Mouse (Mus musculus) naive thymus-derived CD4-positive, alpha-beta T cell, adult 2 months (primary cell): ENCODE measurements around the gene Smarcd2.

Experiments
- DNase-seq: peaks from one replicate; pipeline ENCODE4 v3.0.0-alpha.2; 2011; ENCODE audit warnings: low read depth

Gene Smarcd2

GRCm38 (mm10) chr11:106274971-106275411, 2.2 kb upstream of the Smarcd2 start:
- peak; percentile 16 for DNase-seq

DNA sequence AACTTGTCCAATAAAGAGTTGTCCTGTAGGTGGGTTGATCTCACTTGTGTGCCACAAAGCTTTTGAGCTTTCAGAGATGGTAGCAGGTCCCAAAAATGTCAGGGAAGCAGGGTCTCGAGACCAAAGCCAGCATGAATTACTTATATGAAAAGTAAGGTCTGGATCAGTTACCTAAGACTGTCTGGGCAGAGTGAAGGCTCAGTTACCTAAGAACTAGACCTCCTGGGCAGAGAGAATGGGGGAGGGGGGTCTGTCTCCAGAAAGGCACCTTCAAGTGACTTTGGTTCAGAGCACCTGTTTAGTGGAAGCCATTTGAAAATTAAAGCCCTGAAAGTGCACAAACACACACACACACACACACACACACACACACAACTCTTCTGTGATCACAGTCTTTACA, 1.6 kb upstream of the Smarcd2 start:
- DNase-seq = peak; percentile 26

GRCm38 (mm10) chr11:106273811-106274210, 1.0 kb upstream of the Smarcd2 start:
- peak; percentile 25 for DNase-seq

DNA sequence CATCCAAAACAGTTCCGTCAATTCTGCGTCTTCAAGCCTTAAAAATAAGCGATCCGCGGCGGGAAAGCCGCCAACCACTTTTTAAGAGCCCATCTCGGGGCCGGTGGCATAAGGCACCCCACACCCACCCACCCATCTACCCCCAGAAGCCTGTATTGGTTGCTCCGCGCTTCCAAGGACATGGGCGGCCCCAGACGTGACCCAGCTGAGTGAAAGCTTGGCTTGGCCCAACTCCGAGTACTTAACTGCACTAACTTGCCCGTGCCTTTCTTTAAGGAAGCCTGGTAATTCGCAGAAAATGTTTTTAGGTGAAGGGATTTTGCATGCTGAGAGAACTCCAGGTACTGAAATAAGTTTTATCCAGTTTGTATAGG, 526 bp upstream of the Smarcd2 start:
- DNase-seq = no peak

GRCm38 (mm10) chr11:106271794-106272643, 753 bp downstream of the Smarcd2 start:
- no peak for DNase-seq

DNA sequence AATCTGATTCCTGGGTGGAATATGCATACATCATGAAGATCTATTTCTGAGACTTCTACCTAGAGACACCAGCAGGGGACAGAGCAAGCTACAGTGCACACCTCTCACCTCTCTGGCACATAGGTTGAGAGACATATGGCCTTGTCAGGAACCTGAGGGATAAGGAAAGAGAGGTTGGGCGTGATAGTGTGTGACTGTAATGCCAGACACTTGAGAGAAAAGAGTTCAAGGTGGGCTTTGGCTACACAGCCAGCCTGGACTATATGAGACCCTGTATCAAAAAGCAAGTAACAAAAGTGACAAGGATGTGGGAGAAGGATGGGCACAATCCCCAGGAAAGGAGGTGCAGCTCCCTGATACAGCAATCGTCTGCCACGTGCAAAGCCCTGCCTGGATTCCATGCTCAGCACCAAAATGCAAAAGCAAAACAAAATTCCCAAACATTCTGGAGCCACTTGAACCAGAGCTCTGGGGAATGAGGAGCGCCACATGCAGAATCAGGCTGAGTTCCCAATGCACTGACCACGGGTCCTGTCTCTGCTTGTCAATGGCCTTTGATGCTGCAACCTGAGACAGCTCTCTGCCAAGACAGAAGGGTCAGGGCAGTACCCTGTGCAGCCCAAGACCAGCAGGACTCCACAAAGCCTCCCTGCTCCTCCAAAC, 1.5 kb downstream of the Smarcd2 start:
- peak; percentile 28 for DNase-seq

DNA sequence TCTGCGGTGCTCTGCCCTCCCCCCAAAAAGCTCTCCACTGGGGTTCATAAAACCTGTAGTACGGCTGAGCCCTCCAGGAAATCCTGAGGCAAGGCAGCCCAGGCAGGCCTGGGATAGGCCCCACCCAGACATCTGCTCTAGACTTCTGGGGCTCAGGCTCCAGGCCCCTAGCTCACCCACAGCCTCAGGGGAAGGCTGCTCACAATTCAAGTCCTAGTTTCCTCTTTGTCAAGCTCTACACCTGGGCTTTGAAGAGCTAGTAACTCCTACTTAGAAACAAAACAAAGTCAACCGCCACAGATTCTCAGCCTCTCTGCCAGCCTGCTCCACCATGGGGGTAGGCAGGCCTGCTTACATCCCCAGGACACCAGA, 3.7 kb downstream of the Smarcd2 start:
- peak; percentile 68 for DNase-seq

DNA sequence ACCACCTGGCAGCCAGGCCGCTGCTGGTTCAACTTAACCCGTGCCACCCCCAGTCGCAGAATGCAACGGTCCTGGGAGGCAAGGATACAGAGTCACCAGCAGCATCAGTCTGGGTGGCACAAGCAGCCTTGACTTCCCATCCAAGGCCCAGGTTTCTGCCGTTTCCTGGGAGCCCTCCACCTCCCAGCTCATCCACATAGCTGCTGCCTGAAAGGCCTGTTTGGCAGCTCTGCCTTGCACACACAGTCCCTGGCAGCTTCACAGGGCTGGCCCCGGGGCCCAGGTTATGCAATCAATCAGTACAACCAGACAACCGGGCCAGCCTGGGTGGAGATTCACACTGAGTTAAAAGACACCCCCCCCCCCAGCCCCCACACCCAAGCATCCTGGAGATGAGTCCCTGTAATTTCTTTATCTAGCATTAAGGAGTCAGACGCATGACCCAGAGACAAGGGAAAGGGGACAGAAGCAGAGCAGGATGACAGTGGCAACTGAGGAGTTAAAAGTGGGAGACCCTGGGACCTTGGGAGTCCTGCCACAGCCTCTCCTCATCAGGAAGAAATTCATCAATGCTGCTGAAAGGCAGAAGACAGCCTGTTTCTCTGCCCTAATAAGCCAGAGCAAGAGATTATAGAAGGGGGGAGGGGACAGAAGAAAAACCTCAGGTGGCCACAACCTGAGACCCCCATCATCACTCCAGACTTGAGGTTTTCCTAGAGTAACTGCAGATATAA, 4.3 kb downstream of the Smarcd2 start:
- no peak for DNase-seq

DNA sequence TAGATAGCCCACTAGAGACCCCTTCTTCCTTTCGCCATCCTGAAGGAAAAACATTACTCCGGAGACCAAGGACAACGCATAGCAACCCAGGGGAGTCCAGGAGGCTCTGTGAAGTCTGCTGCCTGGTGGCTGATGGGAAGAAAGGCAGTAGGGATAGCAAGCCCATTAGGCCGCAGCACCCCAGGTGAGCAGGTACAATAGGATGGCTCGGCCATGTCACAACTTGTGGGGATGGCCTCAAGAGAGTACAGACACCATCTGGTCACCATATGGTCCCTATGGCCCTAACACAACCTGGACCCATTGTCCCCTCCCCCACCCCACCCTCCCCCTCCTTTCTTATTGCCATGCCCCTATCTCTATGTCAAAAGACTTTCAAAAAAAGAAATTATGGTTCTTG, 4.9 kb downstream of the Smarcd2 start:
- DNase-seq = no peak

- no peak for DNase-seq
Observed at GRCm38 (mm10) chr11:106267311-106267852, 5.4 kb downstream of the Smarcd2 start.

DNA sequence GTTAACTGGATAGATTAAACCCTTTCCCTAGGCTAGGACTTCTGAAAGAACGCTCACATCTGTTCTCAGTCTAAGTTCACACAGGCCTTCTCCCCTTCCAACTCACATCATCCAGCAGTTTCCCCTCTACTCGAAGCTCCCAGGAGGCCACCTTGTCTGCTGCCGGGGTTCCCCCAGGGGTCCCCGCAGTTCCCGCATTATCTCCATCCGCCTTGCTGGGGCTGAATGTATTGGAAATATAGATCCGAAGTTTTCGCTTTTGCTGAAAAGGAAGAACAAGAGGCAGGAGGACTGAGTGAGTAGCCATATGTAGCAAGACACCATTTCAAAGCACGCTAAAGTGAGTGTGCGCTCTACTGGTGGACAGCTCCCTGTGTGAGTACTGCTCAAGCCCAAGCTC, 6.3 kb downstream of the Smarcd2 start:
- no peak for DNase-seq

DNA sequence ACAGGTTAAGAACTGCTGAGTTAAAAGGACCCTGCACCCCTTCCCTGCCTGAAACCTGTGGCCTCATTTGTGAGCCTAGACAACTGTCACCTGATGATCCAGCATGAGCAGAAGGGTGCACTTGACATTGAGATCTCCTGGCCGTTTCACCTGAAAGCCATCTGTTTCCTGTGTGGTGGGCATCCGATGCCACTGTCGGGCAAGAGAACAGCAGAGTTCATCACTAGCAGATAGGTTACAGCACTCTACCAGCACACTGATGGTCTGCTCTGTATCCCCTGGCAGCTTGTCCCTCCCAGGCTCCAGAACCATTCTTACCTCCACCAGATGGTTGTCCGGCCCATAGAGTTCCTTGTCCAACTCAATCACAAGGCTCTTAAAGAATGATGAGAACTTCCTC, 7.2 kb downstream of the Smarcd2 start:
- DNase-seq = no peak

- no peak for DNase-seq
Observed at GRCm38 (mm10) chr11:106264988-106265387, 7.8 kb downstream of the Smarcd2 start.

GRCm38 (mm10) chr11:106263963-106264362, 8.8 kb downstream of the Smarcd2 start:
- DNase-seq = no peak

DNA sequence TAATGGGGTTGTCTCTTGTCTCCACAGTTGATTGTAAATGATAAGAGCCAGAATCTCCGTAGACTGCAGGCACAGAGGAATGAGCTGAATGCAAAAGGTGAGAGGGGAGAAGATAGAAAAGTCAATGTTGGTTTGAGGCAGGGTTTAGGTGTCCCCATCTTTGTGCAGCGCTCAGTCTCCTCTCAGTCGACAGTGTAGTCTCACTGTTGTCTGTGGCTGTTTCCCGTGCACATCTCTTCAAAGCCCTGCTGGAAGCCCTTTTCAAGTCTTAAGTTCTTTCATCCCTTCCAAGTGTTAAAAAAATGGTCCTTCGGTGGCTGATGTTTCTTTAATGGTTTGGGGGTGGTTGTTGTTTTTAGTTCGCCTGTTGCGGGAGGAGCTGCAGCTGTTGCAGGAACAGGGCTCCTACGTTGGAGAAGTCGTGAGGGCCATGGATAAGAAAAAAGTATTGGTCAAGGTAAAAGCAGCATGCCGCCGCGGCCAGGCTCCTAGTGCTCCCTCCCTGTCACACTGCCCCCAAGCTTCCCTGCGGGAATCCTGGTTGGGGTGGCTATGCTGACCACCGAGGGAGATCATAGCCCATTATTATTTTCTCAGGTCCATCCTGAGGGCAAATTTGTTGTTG, 11.8 kb downstream of the Smarcd2 start:
- DNase-seq = no peak

DNA sequence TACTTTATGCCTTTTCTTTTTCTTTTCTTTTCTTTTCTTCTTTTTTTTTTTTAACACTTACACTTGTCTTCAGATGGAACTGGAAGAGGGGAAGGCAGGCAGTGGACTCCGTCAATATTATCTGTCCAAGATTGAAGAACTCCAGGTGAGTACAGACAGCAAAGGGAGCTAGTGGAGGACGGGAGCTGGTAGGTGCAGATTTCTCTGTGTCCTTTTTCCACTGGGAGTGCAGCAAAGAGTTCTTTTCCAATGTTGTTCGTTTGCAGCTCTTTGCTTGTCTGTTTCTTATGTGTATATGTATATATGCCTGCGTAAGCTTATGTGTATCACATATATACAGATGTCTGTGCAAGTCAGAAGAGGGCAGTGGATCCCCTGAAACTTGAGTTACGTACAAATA, 16.0 kb downstream of the Smarcd2 start:
- no peak for DNase-seq

- peak; percentile 98 for DNase-seq
Observed at GRCm38 (mm10) chr11:106255685-106256451, 16.9 kb downstream of the Smarcd2 start, which contains the start of the genes Ftsj3 and Psmc5. Gene Ftsj3 (minus strand): TSS chr11:106256079. Gene Psmc5 (plus strand): TSS chr11:106256154.

DNA sequence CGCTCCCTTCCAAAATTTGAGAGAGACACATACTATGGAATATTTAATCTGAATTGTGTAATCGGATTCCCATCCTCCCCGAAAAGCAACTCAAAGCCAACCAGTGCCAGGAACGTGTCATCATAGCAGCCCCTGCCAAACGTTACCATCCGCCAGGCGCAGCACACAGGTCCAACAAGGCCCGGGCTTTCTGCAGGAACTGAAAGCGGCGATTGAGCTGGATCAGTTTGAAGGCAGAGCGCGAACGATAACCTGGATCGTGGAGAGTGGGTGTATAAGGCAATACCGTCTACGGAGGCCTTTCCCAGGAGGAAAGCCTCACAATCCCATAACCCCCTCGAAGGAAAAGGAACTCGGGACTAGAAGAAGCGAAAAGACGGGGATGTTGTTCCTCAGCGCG, 17.6 kb downstream of the Smarcd2 start:
- DNase-seq = no peak

DNA sequence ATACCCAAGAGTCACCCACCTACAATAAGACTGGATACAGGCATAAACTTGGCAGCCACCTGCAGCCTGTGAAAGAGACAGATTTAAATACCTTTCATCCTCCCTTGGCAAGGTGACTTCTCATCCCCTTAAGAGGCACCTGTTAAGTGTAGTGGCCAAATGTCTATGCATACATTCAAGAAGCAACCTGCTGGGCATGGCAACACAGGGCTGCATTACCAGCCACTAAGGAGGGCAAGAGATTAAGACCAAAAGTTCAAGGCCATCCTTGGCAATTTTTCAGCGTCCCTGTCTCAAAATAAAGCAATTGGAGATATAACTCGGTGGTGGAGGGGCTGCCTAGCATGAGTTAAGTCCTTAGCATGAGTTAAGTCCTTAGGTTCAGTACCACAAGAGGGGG, 18.0 kb downstream of the Smarcd2 start:
- DNase-seq = peak; percentile 27

GRCm38 (mm10) chr11:106249326-106249725, 23.4 kb downstream of the Smarcd2 start:
- DNase-seq = no peak

DNA sequence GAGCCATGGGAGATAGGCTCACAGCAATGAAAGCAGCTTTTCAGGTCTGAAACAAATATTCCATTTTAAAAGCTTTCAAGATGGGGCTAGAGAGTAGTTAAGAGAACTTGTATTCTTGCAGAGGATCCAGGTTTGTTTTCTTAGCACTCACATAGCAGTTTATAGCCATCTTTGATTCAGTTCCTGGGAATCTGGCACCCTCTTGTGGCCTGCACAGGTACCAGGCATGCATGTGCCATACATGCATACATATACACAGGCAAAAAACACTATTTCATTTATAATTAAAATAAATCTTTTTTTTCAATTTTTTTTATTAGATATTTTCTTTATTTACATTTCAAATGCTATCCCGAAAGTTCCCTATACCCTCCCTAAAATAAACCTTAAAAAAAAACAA, 25.9 kb downstream of the Smarcd2 start:
- peak; percentile 51 for DNase-seq
